Mouse (Mus musculus): ENCODE measurements at regions not wholly inside any gene's neighbourhood (a gene's known extent, or its start where the extent isn't known, plus 50 kb on each side); places are given as distances from the start of the nearest gene placed in this dataset.

GRCm38 (mm10) chr5:62545785-62546184 is 220.2 kb downstream of the Arap2 start:
- DNase-seq (ENCODE audit: low spot score in 2 of 2) = peak in 1 of 2 experiments; percentile 21
- intact Hi-C loops (cut with DNase I) = no loop called here

GRCm38 (mm10) chr5:62539304-62539703 is 226.7 kb downstream of the Arap2 start:
- intact Hi-C loops (cut with DNase I) = no loop called here

GRCm38 (mm10) chr5:62511827-62512226 is 254.1 kb downstream of the Arap2 start:
- intact Hi-C loops (cut with DNase I) = no loop called here
- DNase-seq (ENCODE audit: low spot score in 2 of 2) = peak in 1 of 2 experiments; percentile 13

More at GRCm38 (mm10) chr5:62539304-62539703, 226.7 kb downstream of the Arap2 start:
- DNase-seq (ENCODE audit: low spot score in 2 of 2) = no peak

- DNase-seq (ENCODE audit: low spot score in 2 of 2) = no peak
- intact Hi-C loops (cut with DNase I) = no loop called here
Measured at GRCm38 (mm10) chr5:62483521-62483920, 282.4 kb downstream of the Arap2 start.

- intact Hi-C loops (cut with DNase I) = no loop called here
- DNase-seq (ENCODE audit: low spot score in 2 of 2) = peak; percentile 25 to 56
Measured at GRCm38 (mm10) chr5:62480967-62481366, 285.0 kb downstream of the Arap2 start.

GRCm38 (mm10) chr5:62473412-62473811 is 292.5 kb downstream of the Arap2 start:
- no peak for DNase-seq (ENCODE audit: low spot score in 2 of 2)
- intact Hi-C loops (cut with DNase I) = no loop called here

GRCm38 (mm10) chr5:62466802-62467201 is 299.2 kb downstream of the Arap2 start:
- intact Hi-C loops (cut with DNase I) = no loop called here
- DNase-seq (ENCODE audit: low spot score in 2 of 2) = peak in 1 of 2 experiments; percentile 13

GRCm38 (mm10) chr5:62462574-62462973 is 303.4 kb downstream of the Arap2 start:
- intact Hi-C loops (cut with DNase I) = no loop called here
- DNase-seq (ENCODE audit: low spot score in 2 of 2) = no peak
